Mouse (Mus musculus): Measurements from ENCODE around the gene Serpinb9g. TPM values are rescaled to one million over a fixed set of nuclear protein-coding genes. Genes with fewer than 3 reads are reported as not detected.
"Not testable (repeated sequence)": the region's sequence is repeated elsewhere in the genome, so short reads cannot be mapped to it uniquely, and the experiment has no call there.

Serpinb9g gene
- not detected in 2 replicates for polyA plus RNA-seq (2016; fragmentation: Nextera tagmentation; extraction: Ambion mirVana)

DNA sequence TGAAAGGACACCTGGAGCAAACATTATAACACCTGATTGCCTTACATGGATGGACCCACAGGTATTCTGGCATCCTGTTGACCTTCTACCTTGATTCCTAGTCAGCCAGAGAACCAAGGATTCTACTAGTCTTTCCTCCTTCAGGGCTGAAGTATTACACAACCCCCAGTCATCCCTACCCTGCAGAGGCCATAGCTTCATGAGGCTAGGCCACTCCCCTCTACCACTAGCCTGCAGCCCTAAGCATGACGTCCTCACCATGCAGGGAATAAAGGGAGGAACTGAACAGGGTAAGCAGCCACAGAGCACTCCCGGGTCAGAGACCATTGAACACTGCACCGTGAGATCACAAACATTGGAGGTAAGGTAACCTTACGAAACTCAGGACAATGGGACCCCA lies at the start of gene Serpinb9g:
Gene Serpinb9g (plus strand): TSS at position 301 of the 400 bp plus-strand sequence.
- WGBS, result 72% methylated on average over 4 of the region's 4 CpGs
- H3K9me3 ChIP-seq (replicated peaks); H3K36me3 ChIP-seq; H3K27me3 ChIP-seq (replicated peaks); H3K4me3 ChIP-seq; H3K9ac ChIP-seq; H3K4me2 ChIP-seq; H3K27ac ChIP-seq (ENCODE audit: poor library complexity, severe bottlenecking); ATAC-seq (ENCODE audit: insufficient number of reproducible peaks, low FRiP score); H3K4me1 ChIP-seq (replicated peaks): not testable (repeated sequence)

DNA sequence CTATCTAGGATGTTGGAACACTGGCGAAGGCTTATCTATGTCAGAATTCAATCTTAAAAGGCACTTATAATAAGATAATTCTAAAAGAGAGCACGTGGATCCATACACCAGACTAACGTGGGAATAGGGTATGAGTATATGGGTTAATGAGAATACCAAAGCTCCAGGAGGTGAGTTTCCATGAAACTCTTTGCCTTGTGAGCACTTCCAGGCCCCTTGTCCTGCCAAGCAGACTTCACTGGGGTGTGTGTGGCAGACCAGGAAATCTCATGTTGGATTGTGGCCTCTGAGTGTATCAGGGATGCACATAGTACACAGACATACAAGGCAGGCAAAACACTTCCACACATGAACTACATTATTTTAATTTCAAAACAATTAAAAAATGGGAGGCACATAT lies 718 bp upstream of the Serpinb9g start:
- H3K27ac ChIP-seq (ENCODE audit: poor library complexity, severe bottlenecking); H3K4me1 ChIP-seq (replicated peaks); H3K4me3 ChIP-seq; H3K27me3 ChIP-seq (replicated peaks); H3K4me2 ChIP-seq; ATAC-seq (ENCODE audit: insufficient number of reproducible peaks, low FRiP score); H3K36me3 ChIP-seq; H3K9me3 ChIP-seq (replicated peaks); H3K9ac ChIP-seq: not testable (repeated sequence)
- 64% methylated on average over 3 of the region's 3 CpGs for WGBS

DNA sequence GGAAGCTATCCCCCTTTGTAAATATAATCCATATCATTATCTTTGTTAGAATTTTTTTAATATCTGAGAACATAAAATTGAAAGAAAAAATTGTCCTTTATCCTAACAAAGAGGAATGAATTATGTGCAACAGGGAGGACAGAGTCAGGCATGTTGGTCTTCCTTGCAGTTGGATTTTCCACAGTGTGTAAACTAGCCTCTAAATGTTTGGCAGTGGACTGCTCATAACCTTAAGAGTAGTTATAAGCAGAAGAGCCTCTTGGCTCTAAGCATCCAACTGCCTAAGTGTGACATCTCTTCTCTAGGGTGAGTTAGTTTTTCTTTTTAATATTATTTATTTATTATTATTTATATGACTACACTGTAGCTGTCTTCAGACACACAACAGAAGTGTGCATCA lies 40.0 kb downstream of the Serpinb9g start:
- H3K4me1 ChIP-seq (replicated peaks), result no peaks in the 10 kb centered on the region
- no peaks in the 10 kb centered on the region for H3K27me3 ChIP-seq (replicated peaks)
- H3K9ac ChIP-seq, result no peak overlapping the region
- peaks cover 7% of the 10 kb centered on the region; the same call in 1 of the 2 replicates for H3K9me3 ChIP-seq (replicated peaks)
- no peaks in the 10 kb centered on the region for H3K36me3 ChIP-seq
- H3K4me2 ChIP-seq, result no peak overlapping the region
- no peak overlapping the region for H3K27ac ChIP-seq (ENCODE audit: poor library complexity, severe bottlenecking)
- no peak overlapping the region for H3K4me3 ChIP-seq
- no peak for ATAC-seq (ENCODE audit: insufficient number of reproducible peaks, low FRiP score)

DNA sequence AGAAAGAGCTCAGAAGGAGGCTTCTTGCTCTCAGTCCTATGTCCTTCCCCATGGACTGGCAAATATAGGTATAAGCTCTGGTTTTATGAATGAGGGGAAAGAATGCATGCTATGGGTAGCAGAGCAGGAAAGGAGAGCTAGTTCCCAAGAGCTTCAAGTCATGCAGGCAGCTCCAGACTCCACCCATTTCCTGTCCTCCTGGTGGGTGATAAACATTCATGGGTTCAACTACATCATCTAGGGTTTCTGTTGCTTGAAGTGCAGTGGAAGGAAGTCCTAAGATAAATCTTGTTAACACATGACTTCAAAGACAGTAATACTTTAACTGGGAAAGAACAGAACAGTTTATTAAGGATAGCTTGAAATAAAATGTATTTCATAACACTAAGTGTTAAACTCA lies 48.2 kb downstream of the Serpinb9g start:
- no peak overlapping the region for H3K9ac ChIP-seq
- H3K4me3 ChIP-seq, result no peak overlapping the region
- H3K27ac ChIP-seq (ENCODE audit: poor library complexity, severe bottlenecking), result no peak overlapping the region
- H3K36me3 ChIP-seq, result no peaks in the 10 kb centered on the region
- H3K9me3 ChIP-seq (replicated peaks), result no peaks in the 10 kb centered on the region
- H3K4me2 ChIP-seq, result no peak overlapping the region
- no peaks in the 10 kb centered on the region for H3K4me1 ChIP-seq (replicated peaks)
- ATAC-seq (ENCODE audit: insufficient number of reproducible peaks, low FRiP score), result no peak
- H3K27me3 ChIP-seq (replicated peaks), result no peaks in the 10 kb centered on the region

Other genes with a start within 250 kb of the Serpinb9g start
- not detected in 2 replicates for gene Serpinb9e, start 235.2 kb upstream of the Serpinb9g start, polyA plus RNA-seq (2016; fragmentation: Nextera tagmentation; extraction: Ambion mirVana)
- gene Serpinb9f, start 160.7 kb upstream of the Serpinb9g start, polyA plus RNA-seq (2016; fragmentation: Nextera tagmentation; extraction: Ambion mirVana), result not detected in 2 replicates
- gene Gm11397, start 89.0 kb upstream of the Serpinb9g start, polyA plus RNA-seq (2016; fragmentation: Nextera tagmentation; extraction: Ambion mirVana), result not detected in 2 replicates
- not detected in 2 replicates for gene Serpinb6d, start 176.6 kb downstream of the Serpinb9g start, polyA plus RNA-seq (2016; fragmentation: Nextera tagmentation; extraction: Ambion mirVana)

Measured in heart, embryonic 12.5 days (tissue).